Mouse (Mus musculus) liver, embryonic 12.5 days (tissue): ENCODE results near the gene Atp5k. TPM values are rescaled to one million over a fixed set of nuclear protein-coding genes. Genes with fewer than 3 reads are reported as not detected.
A peak's percentile ranks its signal among the peaks of the same experiment; 100 is the strongest.

ENCODE experiments used
- ATAC-seq: fragments of 200-750 bp; cut with Nextera tagmentation; 2 replicates; pipeline ENCODE4 v1.8.0; 2017; ENCODE audit warnings: moderate number of reproducible peaks, mild to moderate bottlenecking, moderate library complexity
- H3K27ac ChIP-seq: fragments of 300-500 bp; sonication (generic); 2 replicates; pipeline ENCODE4 v1.5.1; 2016; ENCODE audit warnings: mild to moderate bottlenecking
- H3K27me3 ChIP-seq: fragments of 300-500 bp; sonication (generic); replicated peaks from 2 replicates; pipeline ENCODE4 v1.6.1; 2016; ENCODE audit warnings: mild to moderate bottlenecking, moderate library complexity
- H3K36me3 ChIP-seq: fragments of 300-500 bp; sonication (generic); 2 replicates; pipeline ENCODE4 v1.6.1; 2016; ENCODE audit warnings: mild to moderate bottlenecking, moderate library complexity
- H3K4me1 ChIP-seq: fragments of 300-500 bp; sonication (generic); 2 replicates; pipeline ENCODE4 v1.6.1; 2016
- H3K4me2 ChIP-seq: fragments of 300-500 bp; sonication (generic); 2 replicates; pipeline ENCODE4 v1.6.1; 2016; ENCODE audit warnings: mild to moderate bottlenecking, moderate library complexity
- H3K4me3 ChIP-seq: fragments of 300-500 bp; sonication (generic); 2 replicates; pipeline ENCODE4 v1.5.1; 2016; ENCODE audit warnings: mild to moderate bottlenecking, moderate library complexity
- H3K9ac ChIP-seq: fragments of 300-500 bp; sonication (generic); 2 replicates; pipeline ENCODE4 v1.6.1; 2016; ENCODE audit warnings: mild to moderate bottlenecking, moderate library complexity
- H3K9me3 ChIP-seq: fragments of 300-500 bp; sonication (generic); replicated peaks from 2 replicates; pipeline ENCODE4 v1.6.1; 2016; ENCODE audit warnings: mild to moderate bottlenecking, moderate library complexity
- WGBS: fragments of 180-500 bp; shearing (Covaris S2); methylation state at CpG from one replicate; pipeline ENCODE4 v1.1.7; 2016; ENCODE audit not compliant: insufficient replicate concordance; 5-methylcytosine and 5-hydroxymethylcytosine counted together
- polyA plus RNA-seq: library from polyadenylated mRNA; unstranded; fragments of >200 nt; fragmentation: Nextera tagmentation; extraction: Ambion mirVana; gene quantifications from 2 replicates; pipeline ENCODE4 v1.2.1, GENCODE M21; 2016

Gene Atp5k
- polyA plus RNA-seq, 1 experiment from 2014 or later: 355 TPM

DNA sequence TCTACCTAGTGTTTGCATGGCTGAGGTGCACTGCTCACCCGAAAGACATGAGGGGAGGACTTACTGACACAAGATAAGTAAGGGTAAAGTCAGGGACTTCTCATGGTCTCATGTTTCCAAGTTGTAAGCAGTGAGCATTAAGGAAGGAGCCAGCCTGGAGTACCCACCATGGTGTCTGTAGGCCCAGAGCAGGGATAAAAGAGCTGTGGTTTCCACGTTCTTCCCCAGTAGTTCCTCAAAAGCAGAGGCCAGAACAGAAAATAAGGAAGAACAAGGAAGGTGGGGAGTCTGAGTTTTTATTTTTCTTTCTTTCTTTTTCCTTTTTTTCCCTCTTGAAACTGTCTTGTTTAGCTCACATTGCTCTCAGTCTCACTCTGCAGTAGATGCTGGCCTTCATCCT lies 19.5 kb downstream of the Atp5k start:
- 33% methylated on average over 2 of the region's 2 CpGs for WGBS
- no peak for ATAC-seq
- Histone ChIP-seq H3K36me3 (no peaks in the 10 kb centered on the region), H3K27me3 (no peaks in the 10 kb centered on the region; the same call in 1 of the 2 replicates), H3K4me1 (0 out of 2 replicates have a peak, but pooled peaks cover 3% of the 10 kb centered on the region), H3K9ac (no peak overlapping the region), H3K4me3 (no peak overlapping the region), H3K27ac (no peak overlapping the region), H3K4me2 (no peak overlapping the region), H3K9me3 (no peaks in the 10 kb centered on the region)

- Histone ChIP-seq H3K36me3 (no peaks in the 10 kb centered on the region), H3K4me3 (no peak overlapping the region), H3K9ac (no peak overlapping the region), H3K4me2 (no peak overlapping the region), H3K9me3 (no peaks in the 10 kb centered on the region), H3K27ac (no peak overlapping the region), H3K27me3 (no peaks in the 10 kb centered on the region), H3K4me1 (no peaks in the 10 kb centered on the region)
- WGBS: 61% methylated on average over 2 of the region's 2 CpGs
- no peak for ATAC-seq
Observed at GRCm38 (mm10) chr5:108406977-108407376, 27.3 kb downstream of the Atp5k start.

GRCm38 (mm10) chr5:108405460-108405859 lies 28.8 kb downstream of the Atp5k start:
- H3K4me2 ChIP-seq: no peak overlapping the region
- no peaks in the 10 kb centered on the region for H3K27me3 ChIP-seq
- WGBS: 5% methylated on average over 1 of the region's 1 CpGs
- H3K27ac ChIP-seq: no peak overlapping the region
- no peaks in the 10 kb centered on the region for H3K4me1 ChIP-seq
- H3K4me3 ChIP-seq: no peak overlapping the region
- no peak overlapping the region for H3K9ac ChIP-seq
- peak; percentile 70 for ATAC-seq
- H3K9me3 ChIP-seq: no peaks in the 10 kb centered on the region
- no peaks in the 10 kb centered on the region for H3K36me3 ChIP-seq

- no peaks in the 10 kb centered on the region for H3K9me3 ChIP-seq
- no peak for ATAC-seq
- H3K9ac ChIP-seq: no peak overlapping the region
- WGBS: 27% methylated on average over 4 of the region's 4 CpGs
- H3K4me2 ChIP-seq: no peak overlapping the region
- H3K4me1 ChIP-seq: peaks cover 7% of the 10 kb centered on the region; the same call in 1 of the 2 replicates
- no peaks in the 10 kb centered on the region for H3K27me3 ChIP-seq
- H3K36me3 ChIP-seq: no peaks in the 10 kb centered on the region
- no peak overlapping the region for H3K27ac ChIP-seq
- no peak overlapping the region for H3K4me3 ChIP-seq
Observed at GRCm38 (mm10) chr5:108403453-108403852, 30.8 kb downstream of the Atp5k start.

DNA sequence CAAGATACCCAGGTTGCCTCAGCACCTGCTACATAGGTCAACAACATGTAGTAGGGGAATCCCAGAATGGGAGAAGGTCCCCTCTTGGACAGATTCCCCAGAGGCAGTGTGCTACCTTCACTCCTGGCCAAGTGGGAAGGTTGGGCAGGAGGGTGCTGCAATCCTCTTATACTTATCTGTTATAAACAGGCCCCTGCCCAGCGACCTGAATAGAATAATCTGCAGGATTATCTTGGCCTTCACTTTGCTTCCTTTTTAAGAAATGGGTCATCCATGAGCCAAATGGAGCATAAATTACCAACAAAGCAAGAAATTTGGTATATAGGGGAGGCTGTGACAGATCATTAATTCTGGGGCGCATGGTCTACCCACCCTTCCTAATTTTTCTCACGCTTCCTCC lies 44.5 kb downstream of the Atp5k start:
- ATAC-seq: no peak
- Histone ChIP-seq H3K9ac (no peak overlapping the region), H3K27me3 (peaks cover 24% of the 10 kb centered on the region; the same call in 1 of the 2 replicates), H3K9me3 (no peaks in the 10 kb centered on the region), H3K27ac (no peak overlapping the region), H3K4me1 (no peaks in the 10 kb centered on the region), H3K36me3 (no peaks in the 10 kb centered on the region), H3K4me2 (no peak overlapping the region), H3K4me3 (no peak overlapping the region)
- WGBS: 47% methylated on average over 3 of the region's 3 CpGs

GRCm38 (mm10) chr5:108388201-108388600 lies 46.0 kb downstream of the Atp5k start, which contains the start of gene Pde6b:
Gene Pde6b, plus strand, starts transcription at chr5:108388391.
- H3K27ac ChIP-seq: no peak within 1 kb of the TSS
- H3K27me3 ChIP-seq: peaks cover 35% of the 10 kb centered on the region; the same call in 1 of the 2 replicates
- H3K4me3 ChIP-seq: no peak within 1 kb of the TSS
- WGBS: 57% methylated on average over 7 of the region's 7 CpGs
- H3K36me3 ChIP-seq: no peaks in the 10 kb centered on the region
- no peaks in the 10 kb centered on the region for H3K4me1 ChIP-seq
- ATAC-seq: no peak
- no peak within 1 kb of the TSS for H3K9ac ChIP-seq
- no peaks in the 10 kb centered on the region for H3K9me3 ChIP-seq
- no peak within 1 kb of the TSS for H3K4me2 ChIP-seq

DNA sequence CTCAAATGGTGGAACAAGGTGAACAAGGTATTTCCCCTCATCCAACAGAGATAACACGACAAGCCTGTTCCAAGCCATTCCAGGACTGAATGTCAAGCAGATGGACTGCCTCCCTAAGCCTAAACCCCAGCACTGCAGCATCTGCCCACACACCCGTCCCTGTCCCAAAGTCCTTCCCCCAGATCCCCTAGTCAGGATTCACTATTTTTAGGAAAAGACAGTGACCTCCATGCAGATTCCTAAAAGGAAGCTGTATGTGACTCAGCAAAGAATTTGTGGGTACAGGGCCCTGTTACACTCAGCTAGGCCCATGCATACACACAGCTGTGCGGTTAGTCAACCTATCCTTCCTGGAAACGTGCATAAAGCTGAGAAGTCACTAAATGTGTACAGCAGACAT lies 47.8 kb downstream of the Atp5k start:
- no peak overlapping the region for H3K27ac ChIP-seq
- H3K4me1 ChIP-seq: no peaks in the 10 kb centered on the region
- no peak overlapping the region for H3K4me2 ChIP-seq
- H3K27me3 ChIP-seq: peaks cover 35% of the 10 kb centered on the region; the same call in 1 of the 2 replicates
- no peaks in the 10 kb centered on the region for H3K9me3 ChIP-seq
- H3K36me3 ChIP-seq: no peaks in the 10 kb centered on the region
- WGBS: 46% methylated on average over 4 of the region's 4 CpGs
- no peak overlapping the region for H3K4me3 ChIP-seq
- H3K9ac ChIP-seq: no peak overlapping the region
- ATAC-seq: no peak

DNA sequence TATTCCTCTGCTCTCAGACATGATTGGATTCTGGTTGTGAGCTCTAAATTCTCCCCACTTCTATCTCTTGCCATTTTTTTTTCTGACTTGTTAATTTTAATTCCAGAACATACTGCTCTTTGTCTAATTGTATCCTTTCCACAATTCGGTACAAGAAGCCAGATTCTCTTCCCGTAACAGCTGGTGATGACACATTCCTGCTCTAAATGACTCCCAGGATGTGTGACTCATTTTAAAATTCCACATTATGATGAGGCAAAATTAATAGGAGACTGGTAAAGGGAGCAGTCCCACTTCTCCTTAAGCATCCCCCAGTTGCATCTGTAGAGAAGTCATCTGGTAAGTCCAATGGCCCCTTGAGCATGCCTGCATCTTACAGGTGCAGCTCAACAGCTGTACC lies 48.6 kb downstream of the Atp5k start:
- Histone ChIP-seq H3K4me3 (no peak overlapping the region), H3K4me2 (no peak overlapping the region), H3K27me3 (peaks cover 35% of the 10 kb centered on the region; the same call in 1 of the 2 replicates), H3K27ac (no peak overlapping the region), H3K4me1 (no peaks in the 10 kb centered on the region), H3K9me3 (no peaks in the 10 kb centered on the region), H3K9ac (no peak overlapping the region), H3K36me3 (no peaks in the 10 kb centered on the region)
- 82% methylated on average over 2 of the region's 2 CpGs for whole genome bisulfite sequencing
- no peak for ATAC-seq

Other genes starting within 250 kb of the Atp5k start
- 39.6 and 39.7 TPM in 2 replicates for gene Dr1, start 165.6 kb downstream of the Atp5k start, polyA plus RNA-seq
- 5.6 and 6.0 TPM in 2 replicates for gene Pigg, start 121.8 kb downstream of the Atp5k start, polyA plus RNA-seq
- gene Gm42517, start 66.5 kb downstream of the Atp5k start, polyA plus RNA-seq: 0.07 TPM in 1 of 2 replicates, not detected in the other
- 0.17 and 0.24 TPM in 2 replicates for gene Pde6b, start 46.1 kb downstream of the Atp5k start, polyA plus RNA-seq
- 0.15 TPM in 1 of 2 replicates, not detected in the other for gene Mfsd7a, start 14.4 kb upstream of the Atp5k start, polyA plus RNA-seq
- 12.6 and 14.8 TPM in 2 replicates for gene Pcgf3, start 26.8 kb upstream of the Atp5k start, polyA plus RNA-seq
- 0.07 TPM in 1 of 2 replicates, not detected in the other for gene Cplx1, start 115.6 kb upstream of the Atp5k start, polyA plus RNA-seq
- 42.1 and 42.8 TPM in 2 replicates for gene Gak, start 195.3 kb upstream of the Atp5k start, polyA plus RNA-seq
- gene Tmem175, start 195.3 kb upstream of the Atp5k start, polyA plus RNA-seq: 16.1 and 17.8 TPM in 2 replicates
- 5.9 TPM in 2 replicates for gene Idua, start 225.9 kb upstream of the Atp5k start, polyA plus RNA-seq
- gene Dgkq, start 235.2 kb upstream of the Atp5k start, polyA plus RNA-seq: 6.2 and 7.1 TPM in 2 replicates
- 12.7 and 12.9 TPM in 2 replicates for gene Slc26a1, start 241.1 kb upstream of the Atp5k start, polyA plus RNA-seq